Mouse (Mus musculus): ENCODE data around the gene Aspg. TPM values are rescaled to one million over a fixed set of nuclear protein-coding genes. Genes with fewer than 3 reads are reported as not detected.

Gene Aspg
- polyA plus RNA-seq (2015; fragmentation: Nextera tagmentation; extraction: Ambion mirVana): 26.8 and 31.8 TPM in 2 replicates

DNA sequence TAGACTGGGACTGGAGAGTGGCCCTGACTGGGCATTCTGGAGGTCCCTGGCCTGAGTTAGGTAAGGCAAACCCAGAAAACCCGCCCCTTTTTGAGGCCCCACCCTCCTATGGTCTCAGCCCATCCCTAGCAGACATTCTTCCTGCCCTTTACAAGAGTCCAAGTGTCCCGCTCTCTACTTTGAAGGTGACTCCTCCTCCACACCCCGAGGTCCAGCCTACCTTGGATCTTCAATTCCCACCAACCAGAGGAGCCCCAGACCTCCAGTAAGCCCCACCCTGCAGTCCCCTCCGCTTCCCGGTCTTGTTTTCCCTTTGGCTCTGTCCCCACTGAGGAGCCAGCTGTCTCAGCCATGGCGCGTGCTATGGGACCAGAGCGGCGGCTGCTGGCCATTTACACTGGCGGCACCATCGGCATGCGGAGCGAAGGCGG is at the start of gene Aspg:
Aspg (plus strand) TSS at position 139 of the 431 bp plus-strand sequence.
- Histone ChIP-seq H3K36me3 (no peaks in the 10 kb centered on the region), H3K27ac (peak within 1 kb of the TSS; percentile 58), H3K9ac (peak within 1 kb of the TSS; percentile 41), H3K9me3 (no peaks in the 10 kb centered on the region), H3K4me1 (replicated peaks) (peaks cover 12% of the 10 kb centered on the region), H3K4me3 (replicated peaks) (peak within 1 kb of the TSS; percentile 44), H3K4me2 (replicated peaks) (peak within 1 kb of the TSS; percentile 63), H3K27me3 (replicated peaks) (no peaks in the 10 kb centered on the region)
- ATAC-seq: peak; percentile 90
- WGBS: 1% methylated on average over 14 of the region's 14 CpGs

DNA sequence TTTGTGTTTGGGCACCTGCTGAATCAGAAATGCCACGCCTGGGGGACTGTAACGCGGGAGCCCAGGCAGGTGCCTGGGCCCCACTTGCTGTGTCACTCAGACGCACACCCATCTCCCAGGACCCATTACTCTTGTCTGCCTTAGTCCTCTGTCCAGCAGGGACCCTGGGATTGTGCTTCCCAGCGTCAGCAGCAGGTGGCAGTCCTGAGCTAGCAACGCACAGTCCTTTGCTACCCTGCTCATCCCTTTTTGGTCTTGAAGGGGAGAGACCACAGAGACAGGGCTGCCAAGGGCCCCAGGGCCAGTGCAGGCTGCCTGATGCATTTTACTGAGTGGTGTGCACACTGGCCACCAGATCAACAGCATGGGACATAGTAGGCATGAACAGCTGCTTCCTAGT is 28.8 kb upstream of the Aspg start:
- Histone ChIP-seq H3K4me2 (replicated peaks) (no peak overlapping the region), H3K36me3 (no peaks in the 10 kb centered on the region), H3K9me3 (no peaks in the 10 kb centered on the region), H3K4me1 (replicated peaks) (no peaks in the 10 kb centered on the region), H3K27ac (no peak overlapping the region), H3K9ac (no peak overlapping the region), H3K27me3 (replicated peaks) (no peaks in the 10 kb centered on the region), H3K4me3 (replicated peaks) (no peak overlapping the region)
- 8% methylated on average over 6 of the region's 6 CpGs for WGBS
- ATAC-seq: peak; percentile 63; the same call in 1 of the 2 replicates

DNA sequence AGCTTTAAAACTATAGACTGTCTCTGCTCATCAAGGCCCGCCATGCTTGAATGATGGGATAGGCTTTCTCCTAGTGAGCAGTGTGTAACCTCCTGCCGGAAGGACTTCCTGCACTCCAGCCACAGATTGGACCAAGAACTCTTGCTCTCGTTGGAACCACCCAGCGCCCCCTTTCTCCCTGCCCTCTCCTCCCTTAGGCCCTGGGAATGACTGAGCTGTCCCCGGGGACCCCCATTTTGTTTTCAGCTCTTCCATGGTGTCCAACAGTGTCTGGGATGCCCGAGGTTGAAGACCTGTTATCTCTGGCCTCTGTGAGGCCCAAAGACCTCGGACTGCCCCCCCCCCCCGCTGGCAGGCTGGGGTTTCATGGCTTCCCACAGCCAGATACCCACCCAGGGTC is 26.6 kb upstream of the Aspg start:
- Histone ChIP-seq H3K9me3 (no peaks in the 10 kb centered on the region), H3K27me3 (replicated peaks) (no peaks in the 10 kb centered on the region), H3K27ac (no peak overlapping the region), H3K9ac (no peak overlapping the region), H3K4me1 (replicated peaks) (no peaks in the 10 kb centered on the region), H3K4me2 (replicated peaks) (no peak overlapping the region), H3K36me3 (no peaks in the 10 kb centered on the region), H3K4me3 (replicated peaks) (no peak overlapping the region)
- no peak for ATAC-seq
- WGBS: 78% methylated on average over 8 of the region's 8 CpGs

DNA sequence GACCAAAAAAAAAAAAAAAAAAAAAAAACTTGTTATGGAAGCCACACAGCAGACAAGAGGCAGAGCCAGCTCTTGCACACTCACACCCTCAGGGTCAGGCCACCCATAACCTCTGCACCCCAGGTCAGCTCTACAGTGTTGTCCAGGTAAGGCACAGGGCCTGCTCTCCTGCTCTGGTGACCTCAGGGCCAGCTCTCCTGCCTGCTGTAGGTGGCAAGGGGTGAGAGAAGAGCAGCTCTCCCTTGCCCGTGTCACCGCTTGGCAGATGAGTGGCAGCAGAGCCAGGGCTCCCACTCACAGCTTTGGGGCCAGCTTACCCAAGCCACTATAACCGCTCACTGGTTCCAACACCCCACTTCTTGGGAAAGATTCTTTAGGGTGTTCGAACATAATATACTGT is 25.6 kb upstream of the Aspg start:
- Histone ChIP-seq H3K27ac (no peak overlapping the region), H3K9ac (no peak overlapping the region), H3K4me1 (replicated peaks) (no peaks in the 10 kb centered on the region), H3K4me2 (replicated peaks) (no peak overlapping the region), H3K27me3 (replicated peaks) (no peaks in the 10 kb centered on the region), H3K36me3 (no peaks in the 10 kb centered on the region), H3K9me3 (no peaks in the 10 kb centered on the region), H3K4me3 (replicated peaks) (no peak overlapping the region)
- WGBS: 90% methylated on average over 4 of the region's 4 CpGs
- ATAC-seq: no peak

DNA sequence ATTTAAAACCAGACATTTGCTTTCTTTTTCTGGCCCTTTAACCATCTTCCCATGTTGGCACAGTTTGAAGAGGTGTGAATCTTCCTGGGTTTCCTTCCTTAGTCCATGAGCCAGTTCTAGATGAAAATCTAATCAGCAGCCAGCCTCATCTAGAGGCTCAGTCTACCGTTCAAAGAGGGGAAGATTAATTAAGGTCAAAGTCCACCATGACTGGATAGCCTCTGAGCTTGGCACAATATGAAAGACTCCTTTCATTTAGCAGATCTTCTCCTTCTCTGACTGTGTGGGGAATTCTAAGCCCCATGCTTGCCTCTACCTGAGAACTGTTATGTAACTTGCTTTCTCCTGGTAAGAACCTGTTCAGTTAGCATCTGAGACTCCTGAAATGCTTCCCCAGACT is 24.2 kb upstream of the Aspg start:
- H3K9ac ChIP-seq: no peak overlapping the region
- 22% methylated on average over 1 of the region's 1 CpGs for WGBS
- H3K4me3 ChIP-seq (replicated peaks): no peak overlapping the region
- no peak overlapping the region for H3K4me2 ChIP-seq (replicated peaks)
- H3K4me1 ChIP-seq (replicated peaks): no peaks in the 10 kb centered on the region
- ATAC-seq: peak; percentile 37; the same call in 1 of the 2 replicates
- no peaks in the 10 kb centered on the region for H3K9me3 ChIP-seq
- H3K36me3 ChIP-seq: no peaks in the 10 kb centered on the region
- no peaks in the 10 kb centered on the region for H3K27me3 ChIP-seq (replicated peaks)
- H3K27ac ChIP-seq: no peak overlapping the region

DNA sequence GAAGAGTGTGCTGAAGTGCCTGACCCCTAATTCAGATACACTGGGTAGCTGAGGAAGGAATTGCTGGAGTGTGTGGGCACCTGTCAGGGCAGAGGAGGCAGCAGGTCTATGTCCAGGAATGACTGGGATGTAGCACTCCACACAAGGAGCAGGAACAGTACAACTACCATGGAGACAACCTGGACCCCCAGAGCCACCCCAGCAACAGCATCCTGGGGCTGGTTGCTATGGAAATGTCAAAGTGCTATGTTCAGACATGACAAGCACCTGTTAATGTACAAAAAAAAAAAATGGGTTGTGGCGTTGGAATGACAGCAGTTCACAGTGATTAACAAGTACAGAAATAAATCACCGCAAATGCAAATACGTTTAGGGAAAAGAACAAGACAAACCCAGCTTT is 20.2 kb upstream of the Aspg start:
- no peak overlapping the region for H3K4me3 ChIP-seq (replicated peaks)
- no peak overlapping the region for H3K27ac ChIP-seq
- H3K4me1 ChIP-seq (replicated peaks): no peaks in the 10 kb centered on the region
- no peak for ATAC-seq
- no peak overlapping the region for H3K4me2 ChIP-seq (replicated peaks)
- no peak overlapping the region for H3K9ac ChIP-seq
- no peaks in the 10 kb centered on the region for H3K9me3 ChIP-seq
- H3K36me3 ChIP-seq: no peaks in the 10 kb centered on the region
- 89% methylated on average over 3 of the region's 3 CpGs for WGBS
- H3K27me3 ChIP-seq (replicated peaks): 0 out of 2 replicates have a peak, but pooled peaks cover 2% of the 10 kb centered on the region

DNA sequence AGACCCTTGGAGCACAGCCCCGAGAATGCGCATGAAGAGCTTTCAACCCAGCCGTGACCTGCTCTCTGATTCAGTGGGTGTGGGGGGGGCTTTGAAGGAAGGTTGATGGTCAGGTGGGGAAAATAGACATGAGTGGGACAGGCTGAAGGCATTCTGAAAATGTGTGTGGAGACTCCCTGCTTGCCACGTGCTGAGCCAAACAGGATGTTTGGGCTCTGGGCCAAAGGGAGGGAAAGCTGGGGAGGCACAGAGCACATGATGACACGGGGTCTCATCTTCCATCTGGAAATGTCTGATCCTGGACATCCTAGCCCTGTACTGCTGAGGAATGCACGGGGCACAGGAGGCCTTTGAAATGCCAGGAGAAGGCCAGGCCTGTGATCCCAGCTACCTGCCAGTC is 19.8 kb upstream of the Aspg start:
- Histone ChIP-seq H3K9me3 (no peaks in the 10 kb centered on the region), H3K4me2 (replicated peaks) (no peak overlapping the region), H3K27me3 (replicated peaks) (0 out of 2 replicates have a peak, but pooled peaks cover 7% of the 10 kb centered on the region), H3K4me3 (replicated peaks) (no peak overlapping the region), H3K27ac (no peak overlapping the region), H3K9ac (no peak overlapping the region), H3K4me1 (replicated peaks) (no peaks in the 10 kb centered on the region), H3K36me3 (no peaks in the 10 kb centered on the region)
- 49% methylated on average over 6 of the region's 6 CpGs for WGBS
- no peak for ATAC-seq

DNA sequence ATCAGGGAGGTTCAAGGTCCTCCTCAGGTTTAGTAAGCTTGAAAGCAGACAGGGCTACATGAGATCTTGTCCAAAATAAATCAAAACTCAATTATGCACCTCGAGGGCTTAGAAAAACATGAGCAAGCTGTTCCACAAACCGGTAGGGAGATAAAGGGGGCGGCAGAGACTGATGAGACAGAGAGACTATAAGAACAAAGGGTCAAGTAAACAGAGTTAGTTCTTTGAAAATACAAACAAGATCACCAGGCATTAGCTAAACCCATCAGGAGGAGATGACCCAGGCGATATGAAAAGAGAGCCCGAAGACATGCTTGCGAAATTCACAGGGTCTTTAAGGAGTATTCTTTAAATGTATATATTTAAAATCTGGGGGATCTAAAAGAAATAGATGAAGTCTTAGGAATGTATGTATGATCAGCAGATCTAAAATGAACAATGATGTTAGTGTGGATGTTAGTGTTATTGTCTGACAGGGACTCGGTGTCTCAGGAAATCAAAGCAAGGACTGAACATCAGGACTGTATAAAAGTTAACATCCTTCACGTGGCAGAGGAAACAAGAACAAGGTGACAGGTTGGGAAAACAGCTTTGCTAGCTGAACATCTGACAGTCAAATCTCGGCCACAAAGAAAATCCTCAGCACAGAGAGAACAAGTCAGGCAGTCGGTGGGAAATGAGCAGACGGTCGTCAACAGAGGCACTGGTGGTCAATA is 17.7 kb upstream of the Aspg start:
- Histone ChIP-seq H3K4me1 (replicated peaks) (no peaks in the 10 kb centered on the region), H3K27me3 (replicated peaks) (0 out of 2 replicates have a peak, but pooled peaks cover 8% of the 10 kb centered on the region), H3K27ac (no peak overlapping the region), H3K36me3 (no peaks in the 10 kb centered on the region), H3K4me2 (replicated peaks) (no peak overlapping the region), H3K9me3 (no peaks in the 10 kb centered on the region), H3K4me3 (replicated peaks) (no peak overlapping the region), H3K9ac (no peak overlapping the region)
- 48% methylated on average over 12 of the region's 12 CpGs for WGBS
- no peak for ATAC-seq

DNA sequence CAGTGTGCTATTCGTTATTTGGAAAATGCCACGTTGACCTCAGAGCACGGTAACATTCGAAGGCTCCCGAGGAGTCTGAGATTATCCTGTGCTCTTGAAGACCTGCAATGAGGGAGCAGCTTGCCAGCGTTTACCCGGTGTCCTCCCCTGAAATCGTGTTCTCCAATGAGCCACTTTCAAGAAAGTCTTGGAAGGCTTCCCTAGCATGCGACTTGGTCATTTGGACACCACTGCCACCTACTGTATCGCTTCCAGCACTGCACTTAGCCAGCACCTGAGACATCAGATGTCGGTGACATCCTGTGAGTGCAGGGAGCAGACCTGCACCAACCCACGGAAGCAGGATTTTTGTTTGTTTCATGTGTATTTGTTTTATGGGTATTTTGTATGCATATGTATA is 15.4 kb upstream of the Aspg start:
- Histone ChIP-seq H3K27me3 (replicated peaks) (0 out of 2 replicates have a peak, but pooled peaks cover 8% of the 10 kb centered on the region), H3K27ac (no peak overlapping the region), H3K4me2 (replicated peaks) (no peak overlapping the region), H3K4me1 (replicated peaks) (no peaks in the 10 kb centered on the region), H3K36me3 (no peaks in the 10 kb centered on the region), H3K4me3 (replicated peaks) (no peak overlapping the region), H3K9ac (no peak overlapping the region), H3K9me3 (no peaks in the 10 kb centered on the region)
- whole genome bisulfite sequencing: 8% methylated on average over 12 of the region's 12 CpGs
- ATAC-seq: peak; percentile 72; the same call in 1 of the 2 replicates

DNA sequence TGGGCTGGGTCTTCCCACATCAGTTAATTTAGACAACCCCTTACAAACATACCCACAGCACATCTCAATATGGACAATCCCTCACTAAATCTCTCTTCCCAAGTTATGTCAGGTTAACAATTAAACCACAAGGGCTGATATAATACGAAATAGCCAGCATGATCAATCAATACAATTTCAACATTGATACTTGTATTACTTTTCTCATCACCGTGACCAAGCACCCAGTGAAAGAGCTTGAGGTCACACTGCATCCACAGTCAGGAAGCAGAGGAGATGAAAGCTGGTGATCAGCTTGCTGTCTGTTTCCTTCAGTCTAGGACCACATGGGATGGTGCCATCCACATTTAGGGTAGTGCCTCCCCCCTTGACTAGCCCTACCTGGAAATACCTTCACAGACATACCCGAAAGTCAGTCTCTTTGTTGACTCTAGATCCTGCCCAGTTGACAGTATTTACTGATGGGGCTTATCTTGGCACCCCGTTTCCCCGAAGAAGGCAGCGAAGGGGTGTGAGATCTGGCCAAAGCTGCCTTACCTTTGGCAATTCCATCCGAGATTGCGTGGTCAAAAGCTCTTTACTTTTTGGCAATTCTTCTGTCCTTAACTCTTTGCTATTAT is 12.1 kb upstream of the Aspg start:
- H3K4me2 ChIP-seq (replicated peaks): no peak overlapping the region
- H3K4me1 ChIP-seq (replicated peaks): no peaks in the 10 kb centered on the region
- H3K9me3 ChIP-seq: no peaks in the 10 kb centered on the region
- H3K9ac ChIP-seq: no peak overlapping the region
- H3K36me3 ChIP-seq: no peaks in the 10 kb centered on the region
- no peak for ATAC-seq
- H3K27me3 ChIP-seq (replicated peaks): 0 out of 2 replicates have a peak, but pooled peaks cover 8% of the 10 kb centered on the region
- no peak overlapping the region for H3K27ac ChIP-seq
- 66% methylated on average over 8 of the region's 8 CpGs for WGBS
- no peak overlapping the region for H3K4me3 ChIP-seq (replicated peaks)

DNA sequence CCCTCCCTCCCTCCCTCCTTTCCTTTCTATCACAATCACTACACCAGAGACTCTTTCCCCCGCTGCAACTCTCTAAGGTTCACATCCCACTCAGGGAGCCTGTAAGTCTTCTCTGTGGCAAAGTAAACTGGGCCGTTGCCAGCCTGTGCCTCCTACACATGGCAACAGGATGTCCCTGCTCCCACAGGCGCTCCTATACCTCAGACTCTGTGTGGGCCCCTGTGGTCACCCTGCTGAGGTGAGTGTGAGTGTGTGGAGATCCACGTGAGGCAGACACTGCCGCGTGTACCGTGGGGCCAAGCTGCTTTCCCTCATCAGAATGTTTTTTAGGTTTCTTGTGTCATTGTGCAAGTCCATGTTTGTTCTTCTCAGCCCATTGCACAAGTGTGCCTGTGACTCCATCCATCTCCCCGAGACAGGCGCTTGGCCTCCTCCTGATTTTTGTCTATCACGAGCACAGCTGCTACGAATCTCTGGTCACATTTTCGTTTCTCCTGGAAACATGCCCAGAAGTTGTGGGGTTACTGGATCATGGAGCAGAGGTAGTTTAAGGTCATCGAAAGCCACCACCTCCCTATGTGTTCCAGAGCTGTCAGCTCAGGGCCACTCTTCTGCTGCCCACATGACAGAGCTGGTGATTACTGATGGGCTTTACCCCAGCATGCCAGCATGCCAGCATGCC is 10.3 kb upstream of the Aspg start:
- H3K4me3 ChIP-seq (replicated peaks): no peak overlapping the region
- H3K9me3 ChIP-seq: no peaks in the 10 kb centered on the region
- no peak overlapping the region for H3K9ac ChIP-seq
- H3K36me3 ChIP-seq: no peaks in the 10 kb centered on the region
- no peak overlapping the region for H3K4me2 ChIP-seq (replicated peaks)
- no peak overlapping the region for H3K27ac ChIP-seq
- 0 out of 2 replicates have a peak, but pooled peaks cover 6% of the 10 kb centered on the region for H3K27me3 ChIP-seq (replicated peaks)
- ATAC-seq: no peak; the same call in 1 of the 2 replicates
- 62% methylated on average over 13 of the region's 13 CpGs for WGBS
- no peaks in the 10 kb centered on the region for H3K4me1 ChIP-seq (replicated peaks)

DNA sequence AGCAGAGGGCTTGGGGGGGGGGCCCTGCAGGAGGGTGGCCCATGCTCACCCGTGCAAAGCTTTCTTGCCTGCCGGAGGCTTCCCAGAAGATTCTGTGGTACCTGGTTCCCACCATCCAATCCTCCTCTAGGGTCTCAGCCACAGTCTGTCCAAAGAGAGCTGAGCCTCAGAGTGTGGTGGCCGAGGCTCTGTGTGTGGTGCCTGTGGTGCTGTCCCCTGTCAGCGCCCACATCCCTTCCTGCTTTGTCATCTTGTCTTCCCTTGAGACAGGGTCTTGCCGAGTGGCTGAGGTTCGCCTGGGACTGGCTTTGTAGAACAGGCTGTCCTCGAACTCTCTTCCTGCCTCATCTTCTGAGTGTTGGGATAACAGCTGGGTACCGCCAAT is 9.8 kb upstream of the Aspg start:
- 69% methylated on average over 8 of the region's 8 CpGs for WGBS
- Histone ChIP-seq H3K4me3 (replicated peaks) (no peak overlapping the region), H3K4me2 (replicated peaks) (no peak overlapping the region), H3K4me1 (replicated peaks) (no peaks in the 10 kb centered on the region), H3K9ac (no peak overlapping the region), H3K36me3 (no peaks in the 10 kb centered on the region), H3K9me3 (no peaks in the 10 kb centered on the region), H3K27me3 (replicated peaks) (0 out of 2 replicates have a peak, but pooled peaks cover under 1% of the 10 kb centered on the region), H3K27ac (no peak overlapping the region)
- no peak for ATAC-seq

Measured in intestine, embryonic 15.5 days (tissue).